Mouse (Mus musculus): ENCODE measurements at regions not wholly inside any gene's neighbourhood (a gene's known extent, or its start where the extent isn't known, plus 50 kb on each side); places are given as distances from the start of the nearest gene placed in this dataset.

- in situ Hi-C loops (cut with MboI; ENCODE audit: unreplicated experiment in 2 of 2), result loop anchor here in 1 of 2 experiments (10.0 to 25.0 kb wide), 2 partner anchors 486 to 973 kb away; no protein-coding TSS in a partner anchor
Measured at GRCm38 (mm10) chr6:12260325-12261076, 352.9 kb downstream of the Phf14 start.
